Mouse (Mus musculus): ENCODE results near the gene Acap3. TPM values are rescaled to one million over a fixed set of nuclear protein-coding genes. Genes with fewer than 3 reads are reported as not detected.

Gene Acap3
- polyA plus RNA-seq, 1 experiment, result 47.6 TPM

DNA sequence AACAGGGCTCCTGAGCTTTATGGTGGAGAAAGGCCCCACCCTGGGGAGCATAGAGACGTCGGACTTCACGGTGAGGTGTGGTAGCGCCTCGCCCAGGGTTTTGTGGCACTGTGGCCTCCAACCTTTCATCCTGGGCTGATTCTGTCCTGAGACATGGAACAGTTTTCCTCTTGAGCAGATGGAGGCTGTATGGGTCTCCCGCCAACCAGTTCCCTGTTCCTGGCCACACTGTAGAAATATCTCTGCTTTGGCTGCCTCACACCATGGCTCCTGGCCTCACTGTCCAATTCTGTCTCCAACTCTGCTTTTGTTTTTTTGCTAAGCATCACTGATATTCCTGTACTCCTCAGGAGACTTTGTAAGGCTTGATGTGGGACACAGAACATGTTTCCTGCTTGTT lies 63.9 kb downstream of the Acap3 start:
- no peak for TF ChIP-seq GATA1 (IDR thresholded peaks at IDR 0.05; ENCODE audit: low read length)

Other genes with a start within 250 kb of the Acap3 start
- not detected in 2 replicates for gene Gm10563, start 246.4 kb upstream of the Acap3 start, polyA plus RNA-seq (2012)
- gene Mmp23, start 238.4 kb upstream of the Acap3 start, polyA plus RNA-seq (2012), result 0.08 and 0.09 TPM in 2 replicates
- 32.9 and 34.2 TPM in 2 replicates for gene Mib2, start 222.6 kb upstream of the Acap3 start, polyA plus RNA-seq (2012)
- gene Fndc10, start 197.5 kb upstream of the Acap3 start, polyA plus RNA-seq (2012), result not detected in 2 replicates
- gene Ssu72, start 187.0 kb upstream of the Acap3 start, polyA plus RNA-seq (2012), result 50.1 and 52.0 TPM in 2 replicates
- 0.73 and 0.79 TPM in 2 replicates for gene Tmem240, start 157.0 kb upstream of the Acap3 start, polyA plus RNA-seq (2012)
- 83.6 and 88.5 TPM in 2 replicates for gene Atad3a, start 130.7 kb upstream of the Acap3 start, polyA plus RNA-seq (2012)
- 0.16 and 0.17 TPM in 2 replicates for gene Vwa1, start 117.1 kb upstream of the Acap3 start, polyA plus RNA-seq (2012)
- 0.02 and 0.06 TPM in 2 replicates for gene Tmem88b, start 105.9 kb upstream of the Acap3 start, polyA plus RNA-seq (2012)
- gene Ankrd65, start 101.4 kb upstream of the Acap3 start, polyA plus RNA-seq (2012), result not detected in 2 replicates
- gene Mrpl20, start 88.9 kb upstream of the Acap3 start, polyA plus RNA-seq (2012), result 21.2 and 27.9 TPM in 2 replicates
- gene Ccnl2, start 79.3 kb upstream of the Acap3 start, polyA plus RNA-seq (2012), result 41.7 and 52.9 TPM in 2 replicates
- gene Aurkaip1, start 60.5 kb upstream of the Acap3 start, polyA plus RNA-seq (2012), result 258 and 358 TPM in 2 replicates
- 0.04 and 0.12 TPM in 2 replicates for gene Mxra8, start 52.1 kb upstream of the Acap3 start, polyA plus RNA-seq (2012)
- gene Dvl1, start 44.4 kb upstream of the Acap3 start, polyA plus RNA-seq (2012), result 78.6 and 89.0 TPM in 2 replicates
- gene Tas1r3, start 28.5 kb upstream of the Acap3 start, polyA plus RNA-seq (2012), result 0.02 and 0.03 TPM in 2 replicates
- gene Cptp, start 22.4 kb upstream of the Acap3 start, polyA plus RNA-seq (2012), result 1.7 and 8.0 TPM in 2 replicates
- 22.3 and 26.6 TPM in 2 replicates for gene Ints11, start 22.3 kb upstream of the Acap3 start, polyA plus RNA-seq (2012)
- 266 and 325 TPM in 2 replicates for gene Pusl1, start within 50 bp of the Acap3 start, polyA plus RNA-seq (2012)
- gene Ube2j2, start 52.0 kb downstream of the Acap3 start, polyA plus RNA-seq (2012), result 179 and 243 TPM in 2 replicates
- gene C1qtnf12, start 70.5 kb downstream of the Acap3 start, polyA plus RNA-seq (2012), result 78.3 and 111 TPM in 2 replicates
- 6.0 and 6.1 TPM in 2 replicates for gene B3galt6, start 100.8 kb downstream of the Acap3 start, polyA plus RNA-seq (2012)
- gene Sdf4, start 101.0 kb downstream of the Acap3 start, polyA plus RNA-seq (2012), result 44.4 and 58.7 TPM in 2 replicates
- gene Tnfrsf4, start 122.0 kb downstream of the Acap3 start, polyA plus RNA-seq (2012), result 0.60 and 2.3 TPM in 2 replicates
- 0.10 and 0.16 TPM in 2 replicates for gene Tnfrsf18, start 134.3 kb downstream of the Acap3 start, polyA plus RNA-seq (2012)
- not detected in 2 replicates for gene Ttll10, start 167.6 kb downstream of the Acap3 start, polyA plus RNA-seq (2012)
- 9.5 and 12.0 TPM in 2 replicates for gene 9430015G10Rik, start 218.2 kb downstream of the Acap3 start, polyA plus RNA-seq (2012)
- gene Rnf223, start 238.7 kb downstream of the Acap3 start, polyA plus RNA-seq (2012), result 0.17 and 0.23 TPM in 2 replicates

Data from G1E-ER4 (cell line).